Mouse (Mus musculus) neural tube, embryonic 13.5 days (tissue): ENCODE results near the gene Ptpra. TPM values are rescaled to one million over a fixed set of nuclear protein-coding genes. Genes with fewer than 3 reads are reported as not detected.

ENCODE experiments used
- ATAC-seq: fragments of 200-750 bp; cut with Nextera tagmentation; 2 replicates; pipeline ENCODE4 v1.8.0; 2017; ENCODE audit warnings: low read depth, mild to moderate bottlenecking, moderate TSS enrichment, moderate library complexity
- H3K27ac ChIP-seq: fragments of 300-500 bp; sonication (generic); replicated peaks from 2 replicates; pipeline ENCODE4 v1.5.1; 2015; ENCODE audit warnings: moderate library complexity, mild to moderate bottlenecking, inconsistent platforms
- H3K27me3 ChIP-seq: fragments of 300-500 bp; sonication (generic); 2 replicates; pipeline ENCODE4 v1.6.1; 2015; ENCODE audit warnings: mild to moderate bottlenecking, inconsistent platforms
- H3K36me3 ChIP-seq: fragments of 300-500 bp; sonication (generic); 2 replicates; pipeline ENCODE4 v1.6.1; 2015; ENCODE audit warnings: mild to moderate bottlenecking, inconsistent platforms
- H3K4me1 ChIP-seq: fragments of 300-500 bp; sonication (generic); replicated peaks from 2 replicates; pipeline ENCODE4 v1.6.1; 2015; ENCODE audit warnings: inconsistent platforms
- H3K4me2 ChIP-seq: fragments of 300-500 bp; sonication (generic); 2 replicates; pipeline ENCODE4 v1.6.1; 2015; ENCODE audit warnings: inconsistent platforms, mild to moderate bottlenecking, moderate library complexity
- H3K4me3 ChIP-seq: fragments of 300-500 bp; sonication (generic); 2 replicates; pipeline ENCODE4 v1.5.1; 2015; ENCODE audit warnings: mild to moderate bottlenecking, inconsistent platforms
- H3K9ac ChIP-seq: fragments of 300-500 bp; sonication (generic); 2 replicates; pipeline ENCODE4 v1.6.1; 2015; ENCODE audit warnings: moderate library complexity, mild to moderate bottlenecking, inconsistent platforms
- H3K9me3 ChIP-seq: fragments of 300-500 bp; sonication (generic); 2 replicates; pipeline ENCODE4 v1.6.1; 2016; ENCODE audit warnings: inconsistent platforms
- WGBS: fragments of 180-500 bp; shearing (Covaris S2); methylation state at CpG from one replicate; pipeline ENCODE4 v1.1.7; 2015; 5-methylcytosine and 5-hydroxymethylcytosine counted together
- polyA plus RNA-seq: library from polyadenylated mRNA; unstranded; fragments of >200 nt; fragmentation: Nextera tagmentation; extraction: Ambion mirVana; gene quantifications from 2 replicates; pipeline ENCODE4 v1.2.1, GENCODE M21; 2015

Ptpra gene
- polyA plus RNA-seq, 1 experiment from 2014 or later = 131 TPM

GRCm38 (mm10) chr2:130424126-130424853 is 25.8 kb upstream of the Ptpra start, which contains the start of the genes Vps16 and Pced1a:
Gene Vps16, plus strand, starts transcription at chr2:130424339.
Gene Pced1a, minus strand, starts transcription at chr2:130424701.
- no peaks in the 10 kb centered on the region for H3K9me3 ChIP-seq
- peaks cover 54% of the 10 kb centered on the region for H3K4me1 ChIP-seq
- peak within 1 kb of the TSS; percentile 69 for H3K4me2 ChIP-seq
- WGBS = under 1% methylated on average over 58 of the region's 58 CpGs
- peak within 1 kb of the TSS; percentile 89 for H3K9ac ChIP-seq
- H3K27me3 ChIP-seq = no peaks in the 10 kb centered on the region
- peak within 1 kb of the TSS; percentile 84 for H3K4me3 ChIP-seq
- peak within 1 kb of the TSS; percentile 92 for H3K27ac ChIP-seq
- H3K36me3 ChIP-seq = peaks cover 9% of the 10 kb centered on the region; the same call in 1 of the 2 replicates
- ATAC-seq = peak; percentile 95

GRCm38 (mm10) chr2:130425112-130425511 is 25.0 kb upstream of the Ptpra start:
- no peaks in the 10 kb centered on the region for H3K27me3 ChIP-seq
- no peak for ATAC-seq
- H3K4me2 ChIP-seq = peak overlapping the region; percentile 69
- H3K27ac ChIP-seq = peak overlapping the region; percentile 92; the same call in 1 of the 2 replicates
- WGBS = 51% methylated on average over 5 of the region's 5 CpGs
- no peaks in the 10 kb centered on the region for H3K9me3 ChIP-seq
- H3K9ac ChIP-seq = peak overlapping the region; percentile 89
- H3K4me1 ChIP-seq = peaks cover 54% of the 10 kb centered on the region
- 0 out of 2 replicates have a peak, but pooled peaks cover 3% of the 10 kb centered on the region for H3K36me3 ChIP-seq
- H3K4me3 ChIP-seq = peak overlapping the region; percentile 84

- Histone ChIP-seq H3K4me2 (no peak overlapping the region), H3K4me3 (no peak overlapping the region), H3K4me1 (peaks cover 17% of the 10 kb centered on the region), H3K27ac (no peak overlapping the region), H3K9me3 (no peaks in the 10 kb centered on the region), H3K9ac (no peak overlapping the region), H3K36me3 (peaks cover 12% of the 10 kb centered on the region; the same call in 1 of the 2 replicates), H3K27me3 (no peaks in the 10 kb centered on the region)
- 74% methylated on average over 2 of the region's 2 CpGs for WGBS
- ATAC-seq = no peak
Observed at GRCm38 (mm10) chr2:130429851-130430250, 20.2 kb upstream of the Ptpra start.

- WGBS = 87% methylated on average over 3 of the region's 3 CpGs
Observed at GRCm38 (mm10) chr2:130430484-130430883, 19.6 kb upstream of the Ptpra start.

GRCm38 (mm10) chr2:130432157-130432556 is 17.9 kb upstream of the Ptpra start:
- ATAC-seq = no peak
- Histone ChIP-seq H3K4me1 (0 out of 2 replicates have a peak, but pooled peaks cover 3% of the 10 kb centered on the region), H3K27me3 (no peaks in the 10 kb centered on the region), H3K9me3 (no peaks in the 10 kb centered on the region), H3K36me3 (peaks cover 12% of the 10 kb centered on the region; the same call in 1 of the 2 replicates), H3K4me3 (no peak overlapping the region), H3K9ac (no peak overlapping the region), H3K27ac (no peak overlapping the region), H3K4me2 (no peak overlapping the region)
- WGBS = 92% methylated on average over 3 of the region's 3 CpGs

More at GRCm38 (mm10) chr2:130430484-130430883, 19.6 kb upstream of the Ptpra start:
- no peaks in the 10 kb centered on the region for H3K27me3 ChIP-seq
- H3K4me3 ChIP-seq = no peak overlapping the region
- no peak overlapping the region for H3K9ac ChIP-seq
- no peak for ATAC-seq
- no peak overlapping the region for H3K4me2 ChIP-seq
- peaks cover 12% of the 10 kb centered on the region; the same call in 1 of the 2 replicates for H3K36me3 ChIP-seq
- no peak overlapping the region for H3K27ac ChIP-seq
- H3K9me3 ChIP-seq = no peaks in the 10 kb centered on the region
- peaks cover 10% of the 10 kb centered on the region for H3K4me1 ChIP-seq

GRCm38 (mm10) chr2:130433152-130433551 is 16.9 kb upstream of the Ptpra start:
- WGBS = 28% methylated on average over 4 of the region's 4 CpGs
- Histone ChIP-seq H3K36me3 (peaks cover 20% of the 10 kb centered on the region), H3K4me2 (no peak overlapping the region)

GRCm38 (mm10) chr2:130436769-130437168 is 13.3 kb upstream of the Ptpra start:
- ATAC-seq = no peak
- WGBS = 97% methylated on average over 1 of the region's 1 CpGs
- no peak overlapping the region for H3K9ac ChIP-seq
- H3K36me3 ChIP-seq = peaks cover 51% of the 10 kb centered on the region
- no peaks in the 10 kb centered on the region for H3K9me3 ChIP-seq
- no peaks in the 10 kb centered on the region for H3K4me1 ChIP-seq
- H3K4me2 ChIP-seq = no peak overlapping the region
- no peaks in the 10 kb centered on the region for H3K27me3 ChIP-seq
- no peak overlapping the region for H3K4me3 ChIP-seq
- no peak overlapping the region for H3K27ac ChIP-seq

More at GRCm38 (mm10) chr2:130433152-130433551, 16.9 kb upstream of the Ptpra start:
- H3K9ac ChIP-seq = no peak overlapping the region
- H3K27ac ChIP-seq = no peak overlapping the region
- H3K4me1 ChIP-seq = no peaks in the 10 kb centered on the region
- no peaks in the 10 kb centered on the region for H3K27me3 ChIP-seq
- no peak overlapping the region for H3K4me3 ChIP-seq
- peak; percentile 47; the same call in 1 of the 2 replicates for ATAC-seq
- H3K9me3 ChIP-seq = no peaks in the 10 kb centered on the region

- Histone ChIP-seq H3K4me3 (no peak overlapping the region), H3K36me3 (peaks cover 66% of the 10 kb centered on the region), H3K4me1 (no peaks in the 10 kb centered on the region), H3K9me3 (no peaks in the 10 kb centered on the region), H3K4me2 (no peak overlapping the region), H3K9ac (no peak overlapping the region), H3K27me3 (no peaks in the 10 kb centered on the region), H3K27ac (no peak overlapping the region)
- no peak for ATAC-seq
- 88% methylated on average over 3 of the region's 3 CpGs for WGBS
Observed at GRCm38 (mm10) chr2:130438861-130439260, 11.2 kb upstream of the Ptpra start.

- 94% methylated on average over 4 of the region's 4 CpGs for WGBS
- Histone ChIP-seq H3K27me3 (no peaks in the 10 kb centered on the region), H3K27ac (no peak overlapping the region), H3K9me3 (no peaks in the 10 kb centered on the region), H3K4me2 (no peak overlapping the region), H3K36me3 (peaks cover 74% of the 10 kb centered on the region), H3K9ac (no peak overlapping the region), H3K4me3 (no peak overlapping the region), H3K4me1 (no peaks in the 10 kb centered on the region)
- ATAC-seq = no peak
Observed at GRCm38 (mm10) chr2:130439840-130440480, 10.1 kb upstream of the Ptpra start.

GRCm38 (mm10) chr2:130442162-130442561 is 7.9 kb upstream of the Ptpra start:
- no peak overlapping the region for H3K4me3 ChIP-seq
- no peak overlapping the region for H3K4me2 ChIP-seq
- no peaks in the 10 kb centered on the region for H3K4me1 ChIP-seq
- H3K27ac ChIP-seq = no peak overlapping the region
- no peak overlapping the region for H3K9ac ChIP-seq
- no peaks in the 10 kb centered on the region for H3K27me3 ChIP-seq
- no peak for ATAC-seq
- H3K9me3 ChIP-seq = no peaks in the 10 kb centered on the region
- peaks cover 83% of the 10 kb centered on the region for H3K36me3 ChIP-seq
- 90% methylated on average over 10 of the region's 10 CpGs for WGBS

GRCm38 (mm10) chr2:130448449-130448848 is 1.6 kb upstream of the Ptpra start:
- no peak overlapping the region for H3K27ac ChIP-seq
- H3K4me1 ChIP-seq = peaks cover 30% of the 10 kb centered on the region
- peaks cover 21% of the 10 kb centered on the region for H3K36me3 ChIP-seq
- H3K27me3 ChIP-seq = peaks cover 14% of the 10 kb centered on the region
- H3K4me3 ChIP-seq = no peak overlapping the region
- no peaks in the 10 kb centered on the region for H3K9me3 ChIP-seq
- no peak for ATAC-seq
- no peak overlapping the region for H3K9ac ChIP-seq
- H3K4me2 ChIP-seq = no peak overlapping the region
